Mouse (Mus musculus): ENCODE results near the gene Ephx3. TPM values are rescaled to one million over a fixed set of nuclear protein-coding genes. Genes with fewer than 3 reads are reported as not detected.

The Ephx3 gene
- total and polyA plus RNA-seq, 3 experiments = 0.08 TPM; not detected in 2

DNA sequence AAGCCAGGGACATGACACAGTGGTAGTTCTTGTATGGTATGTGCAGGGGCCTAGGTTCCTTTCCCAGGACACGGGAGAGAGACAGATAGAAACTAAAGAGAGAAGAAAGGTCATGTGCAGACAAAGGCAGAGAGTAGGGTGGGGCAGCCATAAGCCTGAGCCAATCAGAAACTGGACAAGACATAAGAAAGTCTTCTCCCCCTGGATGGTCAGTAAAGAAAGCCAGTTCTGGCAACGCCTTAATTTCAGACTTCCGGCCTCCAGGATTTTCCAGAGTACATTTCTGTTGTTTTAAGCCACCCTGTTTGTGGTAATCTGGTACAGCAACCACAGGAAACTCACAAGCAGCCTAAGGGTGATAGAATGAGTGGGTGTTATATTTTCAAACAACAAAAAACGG, 28.5 kb downstream of the Ephx3 start:
- Histone ChIP-seq H3K27me3 (ENCODE audit: control insufficient read depth in 1 of 2, insufficient read depth in 2 of 2, low read length in 2 of 2) (no peaks in the 10 kb centered on the region), H3K4me1 (ENCODE audit: control insufficient read depth in 1 of 2, insufficient read depth in 2 of 2, low read length in 2 of 2) (peaks cover 8 to 40% of the 10 kb centered on the region in 2 experiments)
- peak; percentile 25 for DNase-seq (ENCODE audit: low read depth, low spot score)

GRCm38 (mm10) chr17:32158841-32159240, 30.5 kb downstream of the Ephx3 start:
- no peaks in the 10 kb centered on the region; a peak in 1 of 4 replicates for H3K27me3 ChIP-seq (ENCODE audit: control insufficient read depth in 1 of 2, insufficient read depth in 2 of 2, low read length in 2 of 2)
- H3K9me3 ChIP-seq (replicated peaks; ENCODE audit: insufficient read depth, low read length) = no peaks in the 10 kb centered on the region
- TF ChIP-seq BHLHE40 (IDR thresholded peaks at IDR 0.05; ENCODE audit: borderline replicate concordance, low read depth, low read length) (peak; percentile 97), ZKSCAN1 (IDR thresholded peaks at IDR 0.05; ENCODE audit: low read depth, low read length) (no peak), MYB (IDR thresholded peaks at IDR 0.05; ENCODE audit: low read depth, low read length) (0 out of 2 replicates have a peak, but pooled peaks have one; percentile 34), RAD21 (IDR thresholded peaks at IDR 0.05; ENCODE audit: low read depth, low read length) (no peak), JUND (IDR thresholded peaks at IDR 0.05; ENCODE audit: low read depth, low read length) (0 out of 2 replicates have a peak, but pooled peaks have one; percentile 36), RCOR1 (IDR thresholded peaks at IDR 0.05; ENCODE audit: low read depth, low read length) (peak; percentile 88), POLR2AphosphoS5 (IDR thresholded peaks at IDR 0.05; ENCODE audit: borderline replicate concordance, low read depth, low read length) (no peak), CTCF (IDR thresholded peaks at IDR 0.05 in 2 of 3, conservative IDR thresholded peaks at IDR 0.05 in 1 of 3; ENCODE audit: control insufficient read depth in 1 of 3, insufficient read depth in 1 of 3, low read depth in 2 of 3, low read length in 3 of 3, poor library complexity in 1 of 3, severe bottlenecking in 1 of 3) (no peak), HCFC1 (IDR thresholded peaks at IDR 0.05; ENCODE audit: low read depth, low read length) (no peak), NRF1 (IDR thresholded peaks at IDR 0.05; ENCODE audit: insufficient read depth, low read depth, low read length, poor library complexity, severe bottlenecking) (no peak), ELF1 (IDR thresholded peaks at IDR 0.05; ENCODE audit: low read depth, low read length) (no peak), CHD1 (IDR thresholded peaks at IDR 0.05; ENCODE audit: low read depth, low read length) (no peak), GATA1 (IDR thresholded peaks at IDR 0.05; ENCODE audit: low read depth, low read length) (peak; percentile 96), USF2 (IDR thresholded peaks at IDR 0.05; ENCODE audit: borderline replicate concordance in 1 of 2, insufficient read depth in 1 of 2, low read depth in 1 of 2, low read length in 2 of 2) (no peak), TCF12 (IDR thresholded peaks at IDR 0.05; ENCODE audit: low read depth, low read length) (peak; percentile 98), CHD2 (IDR thresholded peaks at IDR 0.05; ENCODE audit: low read length) (no peak), MAX (IDR thresholded peaks at IDR 0.05; ENCODE audit: low read length) (peak; percentile 54), USF1 (IDR thresholded peaks at IDR 0.05; ENCODE audit: low read depth, low read length) (no peak), SIN3A (IDR thresholded peaks at IDR 0.05; ENCODE audit: low read length) (peak; percentile 80), UBTF (IDR thresholded peaks at IDR 0.05; ENCODE audit: borderline replicate concordance, insufficient read depth, low read depth, low read length) (no peak), MAZ (IDR thresholded peaks at IDR 0.05; ENCODE audit: low read depth, low read length) (peak; percentile 37; the same call in 1 of the 2 replicates), POLR2AphosphoS2 (IDR thresholded peaks at IDR 0.05; ENCODE audit: low read length) (no peak), EP300 (IDR thresholded peaks at IDR 0.05; ENCODE audit: low read depth in 1 of 2, low read length in 2 of 2) (peak; percentile 94), ZC3H11A (IDR thresholded peaks at IDR 0.05; ENCODE audit: low read depth, low read length) (no peak), ZMIZ1 (IDR thresholded peaks at IDR 0.05; ENCODE audit: low read depth, low read length) (no peak), GABPA (IDR thresholded peaks at IDR 0.05; ENCODE audit: low read depth, low read length) (no peak), KAT2A (conservative IDR thresholded peaks at IDR 0.05; ENCODE audit: low read depth, low read length) (no peak), SMC3 (IDR thresholded peaks at IDR 0.05; ENCODE audit: low read depth, low read length) (no peak), MXI1 (IDR thresholded peaks at IDR 0.05; ENCODE audit: low read depth, low read length) (peak; percentile 56; the same call in 1 of the 2 replicates), NELFE (IDR thresholded peaks at IDR 0.05; ENCODE audit: low read depth, low read length) (no peak)

More for the DNA sequence above, 28.5 kb downstream of the Ephx3 start:
- Histone ChIP-seq H3K79me2 (ENCODE audit: control insufficient read depth, insufficient read depth, low read length, poor library complexity) (no peaks in the 10 kb centered on the region), H3K9me3 (replicated peaks; ENCODE audit: insufficient read depth, low read length) (no peaks in the 10 kb centered on the region), H3K4me3 (ENCODE audit: control insufficient read depth in 1 of 2, insufficient read depth in 1 of 2, low read depth in 2 of 2, low read length in 2 of 2) (no peak overlapping the region), H3K9ac (ENCODE audit: control insufficient read depth, low read depth, low read length, poor library complexity, severe bottlenecking) (no peak overlapping the region), H3K27ac (ENCODE audit: control insufficient read depth, low read depth, low read length) (no peak overlapping the region), H3K36me3 (ENCODE audit: control insufficient read depth in 1 of 2, insufficient read depth in 2 of 2, low read length in 2 of 2) (peaks cover 0 to 21% of the 10 kb centered on the region in 2 experiments; a peak in 2 of 4 replicates)
- TF ChIP-seq USF1 (IDR thresholded peaks at IDR 0.05; ENCODE audit: low read depth, low read length) = peak; percentile 15; the same call in 1 of the 2 replicates
- no peak for TF ChIP-seq TBP (IDR thresholded peaks at IDR 0.05; ENCODE audit: low read depth, low read length)
- TF ChIP-seq EP300 (IDR thresholded peaks at IDR 0.05; ENCODE audit: low read depth in 1 of 2, low read length in 2 of 2) = no peak
- no peak for TF ChIP-seq ZNF384 (IDR thresholded peaks at IDR 0.05; ENCODE audit: low read depth, low read length)
- TF ChIP-seq ETS1 (IDR thresholded peaks at IDR 0.05; ENCODE audit: low read depth, low read length) = no peak

More at GRCm38 (mm10) chr17:32158841-32159240, 30.5 kb downstream of the Ephx3 start:
- Histone ChIP-seq H3K79me2 (ENCODE audit: control insufficient read depth, insufficient read depth, low read length, poor library complexity) (no peaks in the 10 kb centered on the region), H3K9ac (ENCODE audit: control insufficient read depth, low read depth, low read length, poor library complexity, severe bottlenecking) (peak overlapping the region; percentile 14; the same call in 1 of the 2 replicates), H3K4me3 (ENCODE audit: control insufficient read depth in 1 of 2, insufficient read depth in 1 of 2, low read depth in 2 of 2, low read length in 2 of 2) (peak overlapping the region; percentile 11 to 21; a peak in 3 of 4 replicates), H3K36me3 (ENCODE audit: control insufficient read depth in 1 of 2, insufficient read depth in 2 of 2, low read length in 2 of 2) (peaks cover 0 to 15% of the 10 kb centered on the region in 2 experiments; a peak in 2 of 4 replicates), H3K27ac (ENCODE audit: control insufficient read depth, low read depth, low read length) (no peak overlapping the region), H3K4me1 (ENCODE audit: control insufficient read depth in 1 of 2, insufficient read depth in 2 of 2, low read length in 2 of 2) (peaks cover 8 to 30% of the 10 kb centered on the region in 2 experiments)
- DNase-seq (ENCODE audit: low read depth, low spot score) = peak; percentile 58

All from MEL (cell line).